In genomic region chr9:123479876-123480252, GRCm38 (mm10) we compare ENCODE assay signal across 8 mouse cellular contexts. TPM values are rescaled to one million over a fixed set of nuclear protein-coding genes. Genes with fewer than 3 reads are reported as not detected.
A peak's percentile ranks its signal among the peaks of the same experiment; 100 is the strongest.
DNase-seq lines count a peak whose midpoint lies in the region; ATAC-seq and TF ChIP-seq lines count a peak whose summit lies in the region.

No protein-coding gene starts in this region.

- TF ChIP-seq POLR2A in thymus, adult 2 months (IDR thresholded peaks at IDR 0.05; ENCODE audit: control insufficient read depth, extremely low read depth, insufficient read depth, low read length, poor library complexity), result no peak

- H3K36me3 ChIP-seq in thymus, adult 2 months (ENCODE audit: control insufficient read depth, insufficient read depth, low read length), result peaks cover 11% of the 10 kb centered on the region
- H3K36me3 ChIP-seq in liver, embryonic 12.5 days, result peaks cover 45% of the 10 kb centered on the region
- H3K36me3 ChIP-seq in stomach, postnatal 0 days (ENCODE audit: control insufficient read depth, insufficient read depth, low read length), result no peaks in the 10 kb centered on the region

- TF ChIP-seq EP300 in stomach, postnatal 0 days (optimal IDR thresholded peaks at IDR 0.05), result no peak

- TF ChIP-seq CTCF in gastrocnemius, adult 2 months (IDR thresholded peaks at IDR 0.05), result no peak
- no peak for TF ChIP-seq CTCF in thymus, adult 2 months (IDR thresholded peaks at IDR 0.05; ENCODE audit: borderline replicate concordance, control insufficient read depth, extremely low read depth, insufficient read depth, low read length, poor library complexity)
- TF ChIP-seq CTCF in stomach, postnatal 0 days (IDR thresholded peaks at IDR 0.05; ENCODE audit: low read depth), result no peak

- peak overlapping the region; percentile 88 for H3K4me2 ChIP-seq in liver, embryonic 12.5 days
- H3K4me2 ChIP-seq in stomach, postnatal 0 days (replicated peaks; ENCODE audit: low read depth), result peak overlapping the region; percentile 92

- H3K27ac ChIP-seq in gastrocnemius, adult 2 months, result peak overlapping the region; percentile 96
- no peak overlapping the region for H3K27ac ChIP-seq in thymus, adult 2 months (ENCODE audit: control insufficient read depth, insufficient read depth, low read length)
- H3K27ac ChIP-seq in liver, embryonic 12.5 days, result peak overlapping the region; percentile 90
- peak overlapping the region; percentile 92; the same call in 1 of the 2 replicates for H3K27ac ChIP-seq in stomach, postnatal 0 days (replicated peaks)

- WGBS in thymus, adult 2 months, result 89% methylated on average over 8 of the region's 8 CpGs
- WGBS in liver, embryonic 12.5 days (ENCODE audit: insufficient replicate concordance), result 88% methylated on average over 8 of the region's 8 CpGs
- WGBS in stomach, postnatal 0 days, result 76% methylated on average over 8 of the region's 8 CpGs

- no peaks in the 10 kb centered on the region for H3K9me3 ChIP-seq in liver, embryonic 12.5 days (replicated peaks)
- no peaks in the 10 kb centered on the region for H3K9me3 ChIP-seq in stomach, postnatal 0 days (ENCODE audit: control insufficient read depth, low read length)

- no peaks in the 10 kb centered on the region for H3K27me3 ChIP-seq in thymus, adult 2 months (ENCODE audit: control insufficient read depth, insufficient read depth, low read length)
- H3K27me3 ChIP-seq in liver, embryonic 12.5 days (replicated peaks), result no peaks in the 10 kb centered on the region
- no peaks in the 10 kb centered on the region for H3K27me3 ChIP-seq in stomach, postnatal 0 days (ENCODE audit: control insufficient read depth, insufficient read depth, low read length)

- intact Hi-C loops in gastrocnemius, adult 2 months (cut with DNase I), result loop anchor here (2.0 kb wide), 1 partner anchor 25 kb away; no protein-coding TSS in a partner anchor

- peak overlapping the region; percentile 92 for H3K4me3 ChIP-seq in gastrocnemius, adult 2 months
- peak overlapping the region; percentile 98 for H3K4me3 ChIP-seq in thymus, adult 2 months (ENCODE audit: control insufficient read depth, insufficient read depth, low read length)
- peak overlapping the region; percentile 80 for H3K4me3 ChIP-seq in liver, embryonic 12.5 days
- H3K4me3 ChIP-seq in stomach, postnatal 0 days (ENCODE audit: low read depth, low read length), result peak overlapping the region; percentile 68

- H3K4me1 ChIP-seq in thymus, adult 2 months (replicated peaks; ENCODE audit: control insufficient read depth, insufficient read depth, low read length), result peaks cover 48% of the 10 kb centered on the region
- H3K4me1 ChIP-seq in liver, embryonic 12.5 days, result peaks cover 69% of the 10 kb centered on the region
- H3K4me1 ChIP-seq in stomach, postnatal 0 days (replicated peaks; ENCODE audit: control insufficient read depth, insufficient read depth), result peaks cover 27% of the 10 kb centered on the region

- DNase-seq in gastrocnemius, adult 2 months, result no peak
- DNase-seq in gastrocnemius, adult 18-20 months (ENCODE audit: low spot score), result no peak
- DNase-seq in thymus, adult 2 months, result no peak
- no peak for DNase-seq in thymus, postnatal 10 days (ENCODE audit: low spot score in 2 of 2)
- no peak for DNase-seq in stomach, postnatal 0 days (ENCODE audit: low spot score)
- no peak for DNase-seq in ovary, postnatal 10 days (ENCODE audit: low spot score)
- DNase-seq in adrenal gland, adult 2 months, result no peak

- ATAC-seq in liver, embryonic 12.5 days, result no peak
- no peak for ATAC-seq in stomach, postnatal 0 days (ENCODE audit: low FRiP score, low TSS enrichment)

- H3K9ac ChIP-seq in liver, embryonic 12.5 days, result peak overlapping the region; percentile 88
- H3K9ac ChIP-seq in stomach, postnatal 0 days (ENCODE audit: low read length), result peak overlapping the region; percentile 78

RNA-seq across cellular contexts. Expression of gene Limd1, which starts 1.4 kb away (rescaled TPM):
- 10 to 100 TPM; 31.5 to 41.1 TPM for total RNA-seq in gastrocnemius, adult 2 months (2021)
- 10 to 100 TPM; 31.3 to 37.1 TPM for total RNA-seq in gastrocnemius, adult 18-20 months (2021)
- polyA plus RNA-seq in thymus, adult 2 months (2012; rRNA removed), result 56.4 and 59.1 TPM in 2 replicates
- 30.4 and 30.9 TPM in 2 replicates for polyA plus RNA-seq in liver, embryonic 12.5 days (2016; fragmentation: Nextera tagmentation; extraction: Ambion mirVana)
- 22.2 and 23.2 TPM in 2 replicates for polyA plus RNA-seq in stomach, postnatal 0 days (2015; fragmentation: Nextera tagmentation; extraction: Ambion mirVana)
- 10 to 100 TPM; 28.7 to 33.0 TPM for total RNA-seq in adrenal gland, adult 2 months (2021)
- 30.2 and 48.8 TPM in 2 replicates for polyA plus RNA-seq in adrenal gland, adult 2 months (2012; rRNA removed)

RNA-seq across cellular contexts. Expression of gene Sacm1l, which starts 49.7 kb away (rescaled TPM):
- 10 to 100 TPM; 19.8 to 22.9 TPM for total RNA-seq in gastrocnemius, adult 2 months (2021)
- total RNA-seq in gastrocnemius, adult 18-20 months (2021), result 10 to 100 TPM; 18.2 to 22.7 TPM
- 8.1 and 8.6 TPM in 2 replicates for polyA plus RNA-seq in thymus, adult 2 months (2012; rRNA removed)
- 36.3 and 36.7 TPM in 2 replicates for polyA plus RNA-seq in liver, embryonic 12.5 days (2016; fragmentation: Nextera tagmentation; extraction: Ambion mirVana)
- 33.6 TPM in 2 replicates for polyA plus RNA-seq in stomach, postnatal 0 days (2015; fragmentation: Nextera tagmentation; extraction: Ambion mirVana)
- 100 to 1,000 TPM in 1 of 2 experiments, 10 to 100 TPM in 1; 75.2 to 160 TPM for total RNA-seq in adrenal gland, adult 2 months (2021)
- polyA plus RNA-seq in adrenal gland, adult 2 months (2012; rRNA removed), result 1.8 and 2.3 TPM in 2 replicates
